Mouse (Mus musculus) ES-Bruce4 (cell line): ENCODE results near the gene Rabgap1.

ENCODE experiments used
- EP300 ChIP-seq: IDR thresholded peaks from 2 replicates; pipeline ENCODE4 v1.6.1; 2011; ENCODE audit warnings: low read depth, low read length; ENCODE audit not compliant: insufficient read depth
- POLR2A ChIP-seq: IDR thresholded peaks from one replicate; pipeline ENCODE4 v1.8.1; 2011; ENCODE audit warnings: low read length; ENCODE audit not compliant: insufficient read depth

DNA sequence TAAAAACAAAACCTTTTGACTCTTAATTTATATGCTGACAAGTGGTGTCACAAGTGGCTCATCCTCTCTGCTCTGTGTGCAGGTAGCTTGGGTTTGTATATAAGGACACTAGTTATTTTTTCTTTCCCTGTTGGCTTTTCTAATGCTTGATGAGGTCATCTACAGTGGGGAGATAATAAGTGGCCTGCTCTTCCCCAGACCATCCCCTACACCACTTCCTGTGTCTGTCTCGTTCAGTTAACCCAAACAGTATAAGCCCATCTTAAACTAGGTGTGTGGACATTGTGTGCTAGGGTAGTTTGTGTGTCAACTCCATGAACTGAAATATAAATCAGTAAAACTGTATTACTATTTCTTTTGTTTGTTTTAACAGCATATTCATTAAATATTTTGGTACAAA lies 123.0 kb downstream of the Rabgap1 start:
- no peak for TF ChIP-seq POLR2A
- TF ChIP-seq EP300, result no peak
